Mouse (Mus musculus) liver, embryonic 13.5 days (tissue): ENCODE data around the gene Mthfd2l. TPM values are rescaled to one million over a fixed set of nuclear protein-coding genes. Genes with fewer than 3 reads are reported as not detected.

Source experiments
- ATAC-seq: fragments of 200-750 bp; cut with Nextera tagmentation; 2 replicates; pipeline ENCODE4 v1.8.0; 2017; ENCODE audit warnings: low read depth, mild to moderate bottlenecking, moderate number of reproducible peaks, moderate library complexity
- DNase-seq: peaks from one replicate; pipeline ENCODE4 v3.0.0; 2022
- H3K27ac ChIP-seq: fragments of 300-500 bp; sonication (generic); 2 replicates; pipeline ENCODE4 v1.5.1; 2015; ENCODE audit warnings: moderate library complexity, mild to moderate bottlenecking, inconsistent platforms
- H3K27me3 ChIP-seq: fragments of 300-500 bp; sonication (generic); 2 replicates; pipeline ENCODE4 v1.6.1; 2015; ENCODE audit warnings: mild to moderate bottlenecking, inconsistent platforms
- H3K36me3 ChIP-seq: fragments of 300-500 bp; sonication (generic); 2 replicates; pipeline ENCODE4 v1.6.1; 2015; ENCODE audit warnings: mild to moderate bottlenecking, inconsistent platforms
- H3K4me1 ChIP-seq: fragments of 300-500 bp; sonication (generic); replicated peaks from 2 replicates; pipeline ENCODE4 v1.6.1; 2015; ENCODE audit warnings: inconsistent platforms
- H3K4me2 ChIP-seq: fragments of 300-500 bp; sonication (generic); 2 replicates; pipeline ENCODE4 v1.6.1; 2015; ENCODE audit warnings: inconsistent platforms, mild to moderate bottlenecking, moderate library complexity
- H3K4me3 ChIP-seq: fragments of 300-500 bp; sonication (generic); replicated peaks from 2 replicates; pipeline ENCODE4 v1.5.1; 2015; ENCODE audit warnings: mild to moderate bottlenecking, inconsistent platforms
- H3K9ac ChIP-seq: fragments of 300-500 bp; sonication (generic); 2 replicates; pipeline ENCODE4 v1.6.1; 2015; ENCODE audit warnings: mild to moderate bottlenecking, inconsistent platforms
- H3K9me3 ChIP-seq: fragments of 300-500 bp; sonication (generic); replicated peaks from 2 replicates; pipeline ENCODE4 v1.6.1; 2016; ENCODE audit warnings: inconsistent platforms
- WGBS: fragments of 180-500 bp; shearing (Covaris S2); methylation state at CpG from one replicate; pipeline ENCODE4 v1.1.7; 2015; ENCODE audit not compliant: insufficient replicate concordance; 5-methylcytosine and 5-hydroxymethylcytosine counted together
- polyA plus RNA-seq: library from polyadenylated mRNA; unstranded; fragments of >200 nt; fragmentation: Nextera tagmentation; extraction: Ambion mirVana; gene quantifications from 2 replicates; pipeline ENCODE4 v1.2.1, GENCODE M21; 2015

Mthfd2l gene
- polyA plus RNA-seq, 1 experiment from 2014 or later = 9.7 TPM

- 68% methylated on average over 10 of the region's 10 CpGs for WGBS
- no peak for ATAC-seq
These were observed 84.3 kb downstream of the Mthfd2l start for GRCm38 (mm10) chr5:91015216-91015615.

DNA sequence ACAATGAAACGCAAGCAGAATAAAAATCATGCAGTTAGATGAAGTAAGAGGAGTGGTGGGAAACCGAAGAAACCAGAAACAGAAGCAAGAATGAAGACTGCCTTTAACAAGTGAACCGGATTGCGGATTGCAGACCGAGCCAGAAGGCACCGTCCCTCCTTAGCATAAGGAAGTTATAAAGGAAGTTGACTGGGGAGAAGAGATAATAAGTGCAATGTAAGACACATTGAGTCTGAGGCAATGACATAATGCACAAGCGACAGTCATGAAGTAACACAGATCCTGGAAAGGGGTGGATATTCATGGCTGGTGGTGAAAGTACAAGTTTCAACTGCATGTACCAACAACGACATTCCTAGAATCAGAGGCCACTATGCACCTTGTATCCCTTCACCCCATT, 92.2 kb downstream of the Mthfd2l start:
- DNase-seq (no peak), ATAC-seq (no peak)
- Histone ChIP-seq H3K9ac (no peak overlapping the region), H3K27ac (no peak overlapping the region), H3K27me3 (no peaks in the 10 kb centered on the region), H3K9me3 (no peaks in the 10 kb centered on the region), H3K4me1 (no peaks in the 10 kb centered on the region), H3K36me3 (no peaks in the 10 kb centered on the region), H3K4me2 (no peak overlapping the region), H3K4me3 (no peak overlapping the region)
- WGBS = 31% methylated on average over 8 of the region's 8 CpGs

More at GRCm38 (mm10) chr5:91015216-91015615, 84.3 kb downstream of the Mthfd2l start:
- Histone ChIP-seq H3K4me2 (no peak overlapping the region), H3K9ac (no peak overlapping the region), H3K27me3 (no peaks in the 10 kb centered on the region), H3K36me3 (no peaks in the 10 kb centered on the region), H3K4me1 (no peaks in the 10 kb centered on the region), H3K9me3 (no peaks in the 10 kb centered on the region), H3K27ac (no peak overlapping the region), H3K4me3 (no peak overlapping the region)
- no peak for DNase-seq

DNA sequence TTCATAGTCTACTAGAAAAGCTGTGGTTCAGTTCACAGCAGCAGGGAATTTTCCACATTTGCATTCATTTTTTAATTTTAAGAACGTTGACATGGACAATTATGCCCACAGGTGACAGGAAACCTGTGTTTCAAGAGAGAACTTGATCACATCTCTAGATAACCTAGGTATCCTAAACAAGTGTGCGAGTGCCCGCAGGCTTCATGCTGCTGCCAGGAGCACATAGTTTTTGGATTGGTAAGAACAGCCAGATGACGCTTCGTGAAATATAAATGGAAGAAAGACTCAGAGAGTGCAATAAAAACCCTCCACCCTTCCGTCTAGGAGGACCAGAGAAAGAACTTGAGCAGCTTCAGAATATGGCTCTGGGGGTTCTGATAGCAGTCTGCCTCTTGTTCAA, 96.2 kb downstream of the Mthfd2l start, which contains the start of gene Epgn:
Gene Epgn, plus strand, starts transcription at position 301 of the 400 bp plus-strand sequence.
- 67% methylated on average over 6 of the region's 6 CpGs for WGBS
- ATAC-seq = no peak
- DNase-seq = no peak
- H3K9ac ChIP-seq = no peak within 1 kb of the TSS
- H3K27ac ChIP-seq = no peak within 1 kb of the TSS
- H3K4me3 ChIP-seq = no peak within 1 kb of the TSS
- no peaks in the 10 kb centered on the region for H3K9me3 ChIP-seq
- H3K27me3 ChIP-seq = no peaks in the 10 kb centered on the region
- H3K4me1 ChIP-seq = no peaks in the 10 kb centered on the region
- H3K36me3 ChIP-seq = no peaks in the 10 kb centered on the region
- no peak within 1 kb of the TSS for H3K4me2 ChIP-seq

- DNase-seq (no peak), ATAC-seq (no peak)
- Histone ChIP-seq H3K9me3 (no peaks in the 10 kb centered on the region), H3K36me3 (no peaks in the 10 kb centered on the region), H3K27ac (no peak overlapping the region), H3K9ac (no peak overlapping the region), H3K27me3 (no peaks in the 10 kb centered on the region), H3K4me1 (no peaks in the 10 kb centered on the region), H3K4me2 (no peak overlapping the region), H3K4me3 (no peak overlapping the region)
- 48% methylated on average over 1 of the region's 1 CpGs for WGBS
These were observed 96.9 kb downstream of the Mthfd2l start for GRCm38 (mm10) chr5:91027840-91028239.

DNA sequence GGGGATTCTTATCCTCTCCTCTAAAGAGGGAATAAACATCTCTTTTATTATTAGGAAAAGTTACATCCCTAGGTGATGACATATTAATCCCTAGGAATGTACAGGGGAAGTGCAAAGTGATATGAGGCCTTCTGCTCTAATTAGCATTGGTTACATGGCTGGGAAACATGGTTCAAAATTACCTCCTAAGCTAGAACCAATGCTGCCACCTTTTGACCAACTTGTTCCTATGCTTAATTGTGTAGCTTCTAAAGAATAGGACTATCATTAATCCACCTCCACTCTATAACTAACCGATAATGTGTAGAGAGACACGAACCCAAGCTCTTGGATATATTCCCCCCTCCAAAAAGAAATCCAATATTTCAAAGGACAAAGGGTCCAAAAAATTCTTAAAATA, 99.7 kb downstream of the Mthfd2l start:
- Histone ChIP-seq H3K4me1 (no peaks in the 10 kb centered on the region), H3K4me3 (no peak overlapping the region), H3K9me3 (no peaks in the 10 kb centered on the region), H3K36me3 (no peaks in the 10 kb centered on the region), H3K27me3 (no peaks in the 10 kb centered on the region), H3K27ac (no peak overlapping the region), H3K9ac (no peak overlapping the region), H3K4me2 (no peak overlapping the region)
- no peak for ATAC-seq
- 61% methylated on average over 2 of the region's 2 CpGs for WGBS
- DNase-seq = no peak

GRCm38 (mm10) chr5:91035341-91035740, 104.4 kb downstream of the Mthfd2l start:
- Histone ChIP-seq H3K27me3 (no peaks in the 10 kb centered on the region), H3K4me3 (no peak overlapping the region), H3K4me2 (no peak overlapping the region), H3K4me1 (no peaks in the 10 kb centered on the region), H3K9ac (no peak overlapping the region), H3K27ac (no peak overlapping the region), H3K9me3 (no peaks in the 10 kb centered on the region), H3K36me3 (no peaks in the 10 kb centered on the region)
- no peak for ATAC-seq
- WGBS = 58% methylated on average over 2 of the region's 2 CpGs
- no peak for DNase-seq

- DNase-seq (no peak), ATAC-seq (no peak)
- H3K27ac ChIP-seq = no peak overlapping the region
These were observed 105.7 kb downstream of the Mthfd2l start for GRCm38 (mm10) chr5:91036628-91037027.

GRCm38 (mm10) chr5:91037756-91038155, 106.8 kb downstream of the Mthfd2l start:
- H3K4me2 ChIP-seq = no peak overlapping the region
- no peaks in the 10 kb centered on the region for H3K9me3 ChIP-seq
- DNase-seq = no peak
- no peak overlapping the region for H3K9ac ChIP-seq
- WGBS = 45% methylated on average over 2 of the region's 2 CpGs
- no peaks in the 10 kb centered on the region for H3K27me3 ChIP-seq
- ATAC-seq = no peak
- H3K27ac ChIP-seq = no peak overlapping the region
- H3K36me3 ChIP-seq = no peaks in the 10 kb centered on the region
- no peaks in the 10 kb centered on the region for H3K4me1 ChIP-seq
- no peak overlapping the region for H3K4me3 ChIP-seq

More at GRCm38 (mm10) chr5:91036628-91037027, 105.7 kb downstream of the Mthfd2l start:
- WGBS = 64% methylated on average over 4 of the region's 4 CpGs
- Histone ChIP-seq H3K9me3 (no peaks in the 10 kb centered on the region), H3K4me1 (no peaks in the 10 kb centered on the region), H3K27me3 (no peaks in the 10 kb centered on the region), H3K4me3 (no peak overlapping the region), H3K4me2 (no peak overlapping the region), H3K9ac (no peak overlapping the region), H3K36me3 (no peaks in the 10 kb centered on the region)

- Histone ChIP-seq H3K4me3 (no peak overlapping the region), H3K9ac (no peak overlapping the region), H3K4me1 (no peaks in the 10 kb centered on the region), H3K36me3 (no peaks in the 10 kb centered on the region), H3K9me3 (no peaks in the 10 kb centered on the region), H3K27me3 (no peaks in the 10 kb centered on the region), H3K27ac (no peak overlapping the region), H3K4me2 (no peak overlapping the region)
- no peak for DNase-seq
- 11% methylated on average over 2 of the region's 2 CpGs for WGBS
- no peak for ATAC-seq
These were observed 107.6 kb downstream of the Mthfd2l start for GRCm38 (mm10) chr5:91038547-91038946.

DNA sequence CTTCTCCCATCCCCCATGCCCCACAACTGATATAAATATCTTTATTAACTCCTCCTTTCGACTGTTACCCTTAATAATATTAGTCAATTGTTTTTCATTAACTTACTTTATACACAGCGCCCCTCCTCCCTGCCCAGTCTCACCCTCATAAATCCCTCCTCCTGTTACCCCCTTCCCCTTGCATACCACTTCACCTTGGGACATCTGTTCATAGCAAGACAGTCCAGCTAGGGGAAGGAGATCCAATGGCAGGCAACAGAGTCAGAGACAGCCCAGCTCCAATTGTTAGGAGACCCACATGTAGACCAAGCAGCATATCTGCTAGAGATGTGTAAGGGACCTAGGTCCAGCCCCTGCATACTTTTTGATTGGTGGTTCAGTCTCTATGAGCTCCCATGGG, 108.0 kb downstream of the Mthfd2l start:
- Histone ChIP-seq H3K4me2 (no peak overlapping the region), H3K4me3 (no peak overlapping the region), H3K27me3 (no peaks in the 10 kb centered on the region), H3K9ac (no peak overlapping the region), H3K9me3 (no peaks in the 10 kb centered on the region), H3K36me3 (no peaks in the 10 kb centered on the region), H3K27ac (no peak overlapping the region), H3K4me1 (no peaks in the 10 kb centered on the region)
- no peak for ATAC-seq
- no peak for DNase-seq
- 60% methylated on average over 2 of the region's 2 CpGs for WGBS

- H3K27ac ChIP-seq = no peak overlapping the region
- no peak overlapping the region for H3K4me2 ChIP-seq
- no peak overlapping the region for H3K4me3 ChIP-seq
- H3K9ac ChIP-seq = no peak overlapping the region
- ATAC-seq (no peak), DNase-seq (no peak)
- H3K36me3 ChIP-seq = no peaks in the 10 kb centered on the region
- WGBS = 62% methylated on average over 6 of the region's 6 CpGs
- no peaks in the 10 kb centered on the region for H3K4me1 ChIP-seq
- no peaks in the 10 kb centered on the region for H3K9me3 ChIP-seq
- H3K27me3 ChIP-seq = no peaks in the 10 kb centered on the region
These were observed 117.1 kb downstream of the Mthfd2l start for GRCm38 (mm10) chr5:91047987-91048386.

GRCm38 (mm10) chr5:91048397-91048796, 117.5 kb downstream of the Mthfd2l start:
- WGBS = 66% methylated on average over 8 of the region's 8 CpGs
- H3K27me3 ChIP-seq = no peaks in the 10 kb centered on the region
- no peaks in the 10 kb centered on the region for H3K9me3 ChIP-seq
- no peak overlapping the region for H3K9ac ChIP-seq
- ATAC-seq = no peak
- no peak overlapping the region for H3K4me2 ChIP-seq
- no peak overlapping the region for H3K27ac ChIP-seq
- no peaks in the 10 kb centered on the region for H3K4me1 ChIP-seq
- DNase-seq = no peak
- H3K36me3 ChIP-seq = no peaks in the 10 kb centered on the region
- H3K4me3 ChIP-seq = no peak overlapping the region
